Mouse (Mus musculus): ENCODE measurements around the gene Bpifa2. TPM values are rescaled to one million over a fixed set of nuclear protein-coding genes. Genes with fewer than 3 reads are reported as not detected.
"Not testable (repeated sequence)": the region's sequence is repeated elsewhere in the genome, so short reads cannot be mapped to it uniquely, and the experiment has no call there.

The Bpifa2 gene
- polyA plus RNA-seq, 1 experiment: not detected

DNA sequence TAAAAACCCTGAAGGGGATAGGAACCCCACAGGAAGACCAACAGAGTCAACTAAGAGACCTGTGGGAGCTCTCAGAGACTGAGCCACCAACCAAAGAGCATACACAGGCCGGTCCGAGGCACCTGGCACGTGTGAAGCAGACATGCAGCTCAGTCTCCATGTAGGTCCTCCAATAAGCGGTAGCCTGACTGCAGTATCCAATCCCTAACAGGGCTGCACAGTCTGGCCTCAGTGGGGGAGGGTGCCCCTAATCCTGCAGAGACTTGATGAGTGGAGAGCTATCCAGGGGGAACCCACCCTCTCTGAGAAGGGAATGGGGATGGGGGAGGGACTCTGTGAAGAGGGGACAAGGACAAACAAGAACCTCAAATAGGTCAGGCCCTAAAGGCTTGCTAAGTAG is 2.3 kb upstream of the Bpifa2 start:
- H3K27ac ChIP-seq (ENCODE audit: insufficient read depth, low read length): no peak overlapping the region
- no peaks in the 10 kb centered on the region for H3K4me1 ChIP-seq (ENCODE audit: control insufficient read depth, insufficient read depth, low read length)
- H3K4me3 ChIP-seq (ENCODE audit: insufficient read depth, low read length): no peak overlapping the region
- TF ChIP-seq POLR2A (IDR thresholded peaks at IDR 0.05; ENCODE audit: low read depth, low read length) (no peak), CTCF (IDR thresholded peaks at IDR 0.05; ENCODE audit: borderline replicate concordance, insufficient read depth, low read length) (no peak)

DNA sequence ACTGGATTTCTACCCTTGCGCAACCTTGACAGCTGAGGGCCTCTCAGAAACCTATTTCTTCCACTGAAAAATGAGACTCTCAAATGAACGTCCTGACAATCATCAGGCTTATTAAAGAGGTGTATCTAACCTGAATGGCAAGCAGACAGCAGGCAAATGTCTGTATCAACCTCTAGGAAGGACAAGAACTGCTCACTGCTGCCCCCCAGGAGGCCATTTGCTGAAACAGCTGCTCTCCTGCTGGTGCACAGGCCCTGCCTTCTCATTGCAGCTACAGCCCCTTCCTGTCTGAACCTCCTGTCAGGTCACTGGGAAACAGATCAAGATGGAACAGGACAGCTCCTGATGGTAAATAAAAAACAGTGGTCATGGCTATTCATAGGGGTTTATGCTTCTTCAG is 1.7 kb upstream of the Bpifa2 start:
- H3K4me3 ChIP-seq (ENCODE audit: insufficient read depth, low read length): no peak overlapping the region
- no peaks in the 10 kb centered on the region for H3K4me1 ChIP-seq (ENCODE audit: control insufficient read depth, insufficient read depth, low read length)
- H3K27ac ChIP-seq (ENCODE audit: insufficient read depth, low read length): no peak overlapping the region
- TF ChIP-seq CTCF (IDR thresholded peaks at IDR 0.05; ENCODE audit: borderline replicate concordance, insufficient read depth, low read length): no peak
- no peak for TF ChIP-seq POLR2A (IDR thresholded peaks at IDR 0.05; ENCODE audit: low read depth, low read length)

DNA sequence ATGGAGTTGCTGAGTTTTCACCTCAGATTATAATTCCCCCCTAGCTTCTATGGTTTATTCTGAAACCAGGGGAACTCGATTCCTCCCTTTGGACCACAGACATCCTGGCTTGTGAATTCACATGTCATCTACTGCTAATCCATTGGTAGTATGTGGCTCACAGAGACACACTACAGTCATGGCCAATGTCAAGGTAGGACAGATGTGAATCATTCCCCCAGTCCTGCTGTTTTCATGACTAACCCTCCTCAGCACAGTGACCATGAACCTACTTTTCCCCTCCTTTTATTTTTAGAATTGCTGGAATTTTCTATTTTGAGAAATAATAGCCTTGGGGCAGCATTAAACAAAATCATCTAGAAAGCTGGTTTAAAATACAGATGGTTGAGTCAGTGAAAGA is 684 bp upstream of the Bpifa2 start:
- Histone ChIP-seq H3K4me1 (ENCODE audit: control insufficient read depth, insufficient read depth, low read length) (no peaks in the 10 kb centered on the region), H3K4me3 (ENCODE audit: insufficient read depth, low read length) (no peak overlapping the region), H3K27ac (ENCODE audit: insufficient read depth, low read length) (no peak overlapping the region)
- TF ChIP-seq CTCF (IDR thresholded peaks at IDR 0.05; ENCODE audit: borderline replicate concordance, insufficient read depth, low read length): no peak
- TF ChIP-seq POLR2A (IDR thresholded peaks at IDR 0.05; ENCODE audit: low read depth, low read length): no peak

DNA sequence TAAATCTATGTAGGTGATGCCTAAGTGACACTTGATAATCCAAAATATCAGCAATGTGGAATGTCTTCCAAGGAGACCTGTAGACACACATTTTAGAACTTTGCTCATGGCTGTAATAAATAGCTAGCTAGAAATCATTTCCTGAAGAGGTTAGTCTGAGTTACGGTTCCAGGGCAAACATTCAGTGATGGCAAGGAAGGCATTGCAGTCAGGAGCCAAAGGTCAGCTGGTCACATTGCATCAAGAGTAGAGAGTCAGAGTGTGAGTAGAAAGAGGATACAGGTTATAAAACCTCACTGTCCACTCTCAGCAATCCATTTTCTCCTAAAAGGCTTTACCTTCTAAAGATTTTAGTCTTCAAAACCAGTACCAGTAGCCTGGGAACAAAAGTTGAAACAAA is 9.9 kb downstream of the Bpifa2 start:
- Histone ChIP-seq H3K4me1 (ENCODE audit: control insufficient read depth, insufficient read depth, low read length) (no peaks in the 10 kb centered on the region), H3K4me3 (ENCODE audit: insufficient read depth, low read length) (no peak overlapping the region), H3K27ac (ENCODE audit: insufficient read depth, low read length) (no peak overlapping the region)
- TF ChIP-seq CTCF (IDR thresholded peaks at IDR 0.05; ENCODE audit: borderline replicate concordance, insufficient read depth, low read length): no peak

DNA sequence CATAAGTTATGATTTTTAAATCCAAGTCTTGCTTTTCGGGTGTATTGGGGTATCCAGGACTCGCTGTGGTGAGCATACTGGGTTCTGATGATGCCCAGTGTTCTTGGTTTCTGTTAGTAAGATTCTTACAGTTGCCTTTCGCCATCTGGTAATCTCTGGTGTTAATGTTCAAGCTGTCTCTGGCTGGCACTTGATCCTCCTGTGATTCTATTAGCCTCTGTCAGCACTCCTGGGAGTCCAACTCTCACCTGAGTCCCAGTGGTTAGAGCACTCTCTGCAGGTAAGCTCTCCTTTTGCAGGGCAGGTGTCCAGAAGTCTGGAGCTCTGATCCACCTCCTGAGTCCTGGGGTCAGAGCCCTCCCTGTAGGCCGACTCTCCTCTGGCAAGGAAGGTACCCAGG is 16.6 kb downstream of the Bpifa2 start:
- H3K27ac ChIP-seq (ENCODE audit: insufficient read depth, low read length); H3K4me1 ChIP-seq (ENCODE audit: control insufficient read depth, insufficient read depth, low read length); H3K4me3 ChIP-seq (ENCODE audit: insufficient read depth, low read length): not testable (repeated sequence)

DNA sequence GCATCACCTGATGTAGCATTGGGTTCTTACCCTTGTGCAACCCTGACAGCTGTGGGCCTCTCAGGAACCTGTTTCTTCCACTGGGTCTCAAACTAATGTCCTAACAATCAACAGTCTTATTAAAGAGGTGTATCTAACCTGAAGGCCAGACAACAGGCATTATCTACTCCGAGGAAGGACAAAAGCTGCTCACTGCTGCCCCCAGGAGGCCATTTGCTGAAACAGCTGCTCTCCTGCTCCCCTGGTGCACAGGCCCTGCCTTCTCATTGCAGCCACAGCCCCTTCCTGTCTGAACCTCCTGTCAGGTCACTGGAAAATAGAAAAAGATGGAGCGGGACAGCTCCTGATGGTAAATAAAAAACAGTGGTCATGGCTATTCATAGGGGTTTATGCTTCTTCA is 30.9 kb downstream of the Bpifa2 start:
- TF ChIP-seq CTCF (IDR thresholded peaks at IDR 0.05; ENCODE audit: borderline replicate concordance, insufficient read depth, low read length): peak; percentile 13; the same call in 1 of the 2 replicates
- no peak for TF ChIP-seq POLR2A (IDR thresholded peaks at IDR 0.05; ENCODE audit: low read depth, low read length)
- H3K4me3 ChIP-seq (ENCODE audit: insufficient read depth, low read length): no peak overlapping the region
- no peaks in the 10 kb centered on the region for H3K4me1 ChIP-seq (ENCODE audit: control insufficient read depth, insufficient read depth, low read length)
- H3K27ac ChIP-seq (ENCODE audit: insufficient read depth, low read length): no peak overlapping the region

DNA sequence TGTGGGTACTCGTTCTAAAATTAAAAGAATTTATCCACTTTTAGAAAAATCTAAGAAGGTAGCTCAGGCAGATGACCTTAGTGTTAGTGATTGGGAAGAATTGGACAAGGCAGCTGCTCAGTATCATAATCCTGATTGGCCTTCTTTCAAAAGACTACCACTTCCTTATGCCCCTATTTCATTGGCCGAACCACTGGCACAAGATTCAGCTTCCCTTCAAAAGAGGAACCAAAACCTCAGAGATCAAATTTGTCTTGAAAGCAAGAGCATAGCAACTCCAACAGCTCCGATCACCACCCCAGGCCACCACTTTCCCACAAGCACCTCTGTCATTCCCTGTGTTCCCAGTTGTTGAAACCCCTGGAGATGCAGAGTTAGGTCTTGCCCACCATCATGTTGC is 36.7 kb downstream of the Bpifa2 start:
- TF ChIP-seq POLR2A (IDR thresholded peaks at IDR 0.05; ENCODE audit: low read depth, low read length) (no peak), CTCF (IDR thresholded peaks at IDR 0.05; ENCODE audit: borderline replicate concordance, insufficient read depth, low read length) (no peak)
- no peak overlapping the region for H3K27ac ChIP-seq (ENCODE audit: insufficient read depth, low read length)
- no peaks in the 10 kb centered on the region for H3K4me1 ChIP-seq (ENCODE audit: control insufficient read depth, insufficient read depth, low read length)
- H3K4me3 ChIP-seq (ENCODE audit: insufficient read depth, low read length): no peak overlapping the region

DNA sequence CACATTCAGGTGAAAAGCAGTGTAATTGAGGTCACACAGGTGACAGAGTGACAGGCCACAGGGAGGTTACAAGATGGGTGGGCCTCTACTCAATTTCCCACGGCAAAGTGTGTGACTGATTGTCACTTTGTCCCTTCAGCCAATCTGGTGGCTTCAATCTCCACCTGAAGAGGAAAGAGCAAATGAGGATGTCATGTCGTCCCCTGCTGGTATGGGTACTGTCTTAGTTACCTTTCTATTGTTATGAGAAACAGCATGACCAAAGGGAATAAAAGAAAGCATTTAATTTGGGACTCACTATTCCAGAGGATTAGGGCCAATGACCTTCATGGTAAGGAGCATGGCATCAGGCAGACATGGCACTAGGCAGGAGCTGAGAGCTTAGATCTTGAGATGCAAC is 50.6 kb downstream of the Bpifa2 start:
- H3K27ac ChIP-seq (ENCODE audit: insufficient read depth, low read length): no peak overlapping the region
- no peaks in the 10 kb centered on the region for H3K4me1 ChIP-seq (ENCODE audit: control insufficient read depth, insufficient read depth, low read length)
- no peak overlapping the region for H3K4me3 ChIP-seq (ENCODE audit: insufficient read depth, low read length)
- no peak for TF ChIP-seq POLR2A (IDR thresholded peaks at IDR 0.05; ENCODE audit: low read depth, low read length)

Other genes with a start within 250 kb of the Bpifa2 start
- 0.32 and 0.72 TPM in 2 replicates for gene Efcab8, start 228.3 kb upstream of the Bpifa2 start, polyA plus RNA-seq (2011; ENCODE audit: insufficient read length, low read depth, missing spikeins)
- gene Sun5, start 137.2 kb upstream of the Bpifa2 start, polyA plus RNA-seq (2011; ENCODE audit: insufficient read length, low read depth, missing spikeins): not detected in 2 replicates
- gene Bpifb2, start 133.2 kb upstream of the Bpifa2 start, polyA plus RNA-seq (2011; ENCODE audit: insufficient read length, low read depth, missing spikeins): not detected in 2 replicates
- not detected in 2 replicates for gene Bpifb6, start 107.9 kb upstream of the Bpifa2 start, polyA plus RNA-seq (2011; ENCODE audit: insufficient read length, low read depth, missing spikeins)
- gene Bpifb3, start 90.0 kb upstream of the Bpifa2 start, polyA plus RNA-seq (2011; ENCODE audit: insufficient read length, low read depth, missing spikeins): not detected in 2 replicates
- not detected in 2 replicates for gene Bpifb4, start 70.1 kb upstream of the Bpifa2 start, polyA plus RNA-seq (2011; ENCODE audit: insufficient read length, low read depth, missing spikeins)
- gene Bpifa6, start 33.3 kb upstream of the Bpifa2 start, polyA plus RNA-seq (2011; ENCODE audit: insufficient read length, low read depth, missing spikeins): not detected in 2 replicates
- gene Bpifa3, start 122.1 kb downstream of the Bpifa2 start, polyA plus RNA-seq (2011; ENCODE audit: insufficient read length, low read depth, missing spikeins): not detected in 2 replicates
- not detected in 2 replicates for gene Bpifa1, start 134.6 kb downstream of the Bpifa2 start, polyA plus RNA-seq (2011; ENCODE audit: insufficient read length, low read depth, missing spikeins)
- gene Bpifa5, start 154.3 kb downstream of the Bpifa2 start, polyA plus RNA-seq (2011; ENCODE audit: insufficient read length, low read depth, missing spikeins): not detected in 2 replicates
- gene Bpifb1, start 182.6 kb downstream of the Bpifa2 start, polyA plus RNA-seq (2011; ENCODE audit: insufficient read length, low read depth, missing spikeins): not detected in 2 replicates
- not detected in 2 replicates for gene Bpifb5, start 215.5 kb downstream of the Bpifa2 start, polyA plus RNA-seq (2011; ENCODE audit: insufficient read length, low read depth, missing spikeins)
- gene Bpifb9a, start 249.6 kb downstream of the Bpifa2 start, polyA plus RNA-seq (2011; ENCODE audit: insufficient read length, low read depth, missing spikeins): not detected in 2 replicates